Mouse (Mus musculus) MEL-GATA-1-ER (cell line): ENCODE data around the gene F830045P16Rik.
A peak's percentile ranks its signal among the peaks of the same experiment; 100 is the strongest.

Experiments
- DNase-seq: peaks from one replicate; pipeline ENCODE4 v3.0.0-alpha.2; 2012; ENCODE audit warnings: low read depth; ENCODE audit errors: extremely low read depth

Gene F830045P16Rik

GRCm38 (mm10) chr2:129536377-129536776 is at the start of gene F830045P16Rik:
Gene F830045P16Rik (minus strand): TSS chr2:129536602.
- DNase-seq, result no peak

DNA sequence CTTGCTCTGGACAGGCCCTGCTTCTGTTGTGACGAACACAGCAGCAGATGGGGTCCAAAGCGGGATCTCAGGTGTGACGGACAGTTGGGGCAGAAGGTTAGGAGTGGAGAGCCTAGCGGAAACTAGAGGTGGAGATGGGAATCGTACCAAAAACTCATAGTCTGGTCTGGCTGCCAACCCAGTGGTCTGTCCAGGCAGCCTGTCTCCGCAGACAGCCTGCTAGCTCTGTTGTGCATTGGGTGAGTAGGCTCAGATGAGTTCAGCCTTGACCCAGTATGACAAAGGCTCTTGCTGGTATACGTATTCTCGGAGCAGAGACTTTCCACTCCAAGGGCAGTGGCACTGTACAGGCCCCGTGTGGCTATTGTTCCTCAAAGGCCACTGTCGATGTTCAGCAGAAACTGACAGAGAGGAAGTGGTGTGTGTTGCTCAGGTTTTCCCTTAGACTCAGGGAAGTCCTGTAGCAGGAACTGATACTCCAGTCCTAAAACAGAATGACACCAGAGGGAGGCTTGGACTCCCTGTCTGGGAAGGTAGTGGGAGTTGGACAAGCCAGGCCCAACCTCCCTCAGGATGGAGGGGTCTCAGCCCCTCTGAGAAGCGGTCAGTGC is 49.6 kb upstream of the F830045P16Rik start:
- DNase-seq, result no peak

- no peak for DNase-seq
Measured at GRCm38 (mm10) chr2:129584905-129585304, 48.5 kb upstream of the F830045P16Rik start.

GRCm38 (mm10) chr2:129582261-129582660 is 45.9 kb upstream of the F830045P16Rik start:
- DNase-seq, result no peak

- DNase-seq, result no peak
Measured at GRCm38 (mm10) chr2:129581826-129582225, 45.4 kb upstream of the F830045P16Rik start.

GRCm38 (mm10) chr2:129580656-129581055 is 44.3 kb upstream of the F830045P16Rik start:
- no peak for DNase-seq

GRCm38 (mm10) chr2:129576611-129577447 is 40.4 kb upstream of the F830045P16Rik start:
- DNase-seq, result no peak

DNA sequence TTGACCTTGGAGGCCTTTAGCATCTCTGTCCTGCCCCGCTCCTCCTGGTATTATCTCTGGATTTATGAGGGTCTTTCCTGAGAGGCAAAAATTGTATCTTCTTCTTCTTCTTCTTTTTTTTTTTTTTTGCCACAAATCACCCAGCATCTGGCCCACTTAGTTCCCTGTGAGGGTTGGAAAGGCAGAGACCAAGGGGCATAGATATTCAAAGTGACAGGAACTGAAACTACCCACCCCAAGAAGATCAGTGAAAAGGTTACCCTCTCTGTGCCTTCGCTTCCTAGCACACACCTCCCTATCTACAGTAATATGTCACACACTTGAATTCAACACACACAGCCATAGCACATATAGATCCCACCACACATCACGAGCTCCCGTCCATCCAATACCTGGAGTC is 38.7 kb upstream of the F830045P16Rik start:
- no peak for DNase-seq

- no peak for DNase-seq
Measured at GRCm38 (mm10) chr2:129574395-129575046, 38.1 kb upstream of the F830045P16Rik start.

GRCm38 (mm10) chr2:129573701-129574273 is 37.4 kb upstream of the F830045P16Rik start:
- no peak for DNase-seq

- no peak for DNase-seq
Measured at GRCm38 (mm10) chr2:129569556-129569955, 33.2 kb upstream of the F830045P16Rik start.

- no peak for DNase-seq
Measured at GRCm38 (mm10) chr2:129569120-129569519, 32.7 kb upstream of the F830045P16Rik start.

DNA sequence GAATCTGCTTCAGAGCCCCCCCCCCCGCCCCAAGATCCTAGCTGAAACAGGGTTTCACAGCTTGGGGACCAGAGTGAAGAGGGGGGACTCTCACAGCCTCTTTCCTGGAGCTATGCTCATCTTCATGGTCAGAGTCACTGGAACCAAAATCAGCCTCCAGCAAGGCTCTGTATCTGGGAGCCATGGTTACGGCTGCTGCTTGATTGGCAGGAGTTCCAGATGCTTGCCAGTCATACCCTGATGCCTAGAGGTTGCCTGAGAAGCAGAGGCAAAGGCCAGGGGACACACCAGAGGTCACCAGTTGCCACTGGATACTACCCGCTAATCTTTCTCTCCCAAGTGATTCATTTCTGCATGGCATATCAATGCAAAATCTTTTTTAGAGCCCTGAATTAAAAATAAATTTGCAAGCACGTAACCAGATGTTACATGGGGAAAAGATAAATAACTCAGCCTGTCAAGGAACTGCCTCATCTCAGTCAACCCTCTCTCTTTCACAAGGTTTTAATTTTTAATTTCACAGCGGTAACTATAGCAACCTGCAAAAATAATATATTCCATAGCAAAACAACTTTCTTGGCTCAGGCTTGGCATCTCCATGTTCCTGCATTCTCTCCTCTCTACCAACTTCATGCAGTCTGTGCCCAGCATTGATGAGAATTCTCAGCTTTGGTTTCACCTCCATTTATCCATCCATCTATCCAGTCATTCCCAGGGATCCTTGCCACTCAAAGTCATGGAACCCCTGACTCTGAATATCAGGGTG is 27.7 kb upstream of the F830045P16Rik start:
- DNase-seq, result no peak

GRCm38 (mm10) chr2:129561796-129562195 is 25.4 kb upstream of the F830045P16Rik start:
- no peak for DNase-seq

GRCm38 (mm10) chr2:129558875-129559219 is 22.4 kb upstream of the F830045P16Rik start:
- DNase-seq, result no peak

DNA sequence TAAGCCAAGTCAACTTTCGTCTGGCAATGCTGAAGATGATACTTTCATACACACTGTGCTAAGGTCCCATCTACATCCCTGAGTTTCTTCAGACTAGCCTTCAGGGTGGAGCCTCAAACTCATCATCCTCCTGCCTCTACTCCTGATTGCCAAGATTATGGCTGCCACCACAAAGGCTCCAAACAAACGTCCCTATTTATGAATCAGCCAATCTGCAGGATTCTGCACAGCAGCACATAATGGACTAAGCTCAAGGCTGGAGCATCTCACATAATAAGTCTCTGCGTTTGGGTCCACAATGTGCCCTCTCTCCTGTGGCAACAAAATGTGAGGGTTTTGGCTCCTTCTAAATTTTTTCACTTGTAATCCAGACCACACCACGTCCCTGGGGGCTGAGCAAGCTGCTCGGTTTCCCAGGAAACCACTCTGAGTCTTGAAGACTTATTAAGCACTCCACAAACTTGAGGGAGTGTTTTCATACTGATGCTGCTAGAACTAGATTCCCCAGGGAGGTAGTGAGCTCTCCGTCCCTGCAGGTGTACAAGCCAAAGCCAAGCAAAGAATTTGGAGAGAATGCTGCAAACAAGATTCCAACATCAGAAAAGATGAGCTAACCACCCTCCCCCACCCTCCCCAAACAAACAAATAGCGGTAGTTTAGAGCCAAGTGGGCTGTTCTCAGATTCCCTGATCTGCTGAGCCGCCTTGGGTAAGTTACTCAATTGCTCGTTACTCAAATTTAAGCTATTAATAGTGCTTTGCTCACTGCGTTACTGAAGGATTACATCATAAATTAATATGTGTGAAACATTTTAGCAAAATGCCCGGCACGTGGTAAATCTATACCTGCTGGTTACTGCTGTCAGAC is 21.8 kb upstream of the F830045P16Rik start:
- DNase-seq, result no peak

DNA sequence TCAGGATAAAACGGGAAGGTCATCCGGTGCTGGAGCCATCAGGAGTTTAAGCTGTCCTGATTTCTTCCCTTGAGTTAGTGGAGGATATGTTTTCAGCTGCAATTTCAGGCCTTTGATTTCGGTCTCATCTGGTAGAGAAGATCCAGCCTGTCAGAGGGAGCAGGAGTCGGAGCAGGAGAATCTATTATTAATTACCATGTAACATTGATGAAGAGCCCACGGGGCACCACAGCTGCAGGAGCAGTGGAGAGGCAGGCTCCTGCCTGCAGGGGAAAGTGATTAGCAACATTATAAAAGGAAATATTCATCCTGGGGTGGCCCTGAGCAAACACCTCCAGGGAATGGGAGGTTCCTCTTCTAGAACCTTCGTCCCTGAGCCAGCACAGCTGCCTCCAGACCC is 19.7 kb upstream of the F830045P16Rik start:
- no peak for DNase-seq

DNA sequence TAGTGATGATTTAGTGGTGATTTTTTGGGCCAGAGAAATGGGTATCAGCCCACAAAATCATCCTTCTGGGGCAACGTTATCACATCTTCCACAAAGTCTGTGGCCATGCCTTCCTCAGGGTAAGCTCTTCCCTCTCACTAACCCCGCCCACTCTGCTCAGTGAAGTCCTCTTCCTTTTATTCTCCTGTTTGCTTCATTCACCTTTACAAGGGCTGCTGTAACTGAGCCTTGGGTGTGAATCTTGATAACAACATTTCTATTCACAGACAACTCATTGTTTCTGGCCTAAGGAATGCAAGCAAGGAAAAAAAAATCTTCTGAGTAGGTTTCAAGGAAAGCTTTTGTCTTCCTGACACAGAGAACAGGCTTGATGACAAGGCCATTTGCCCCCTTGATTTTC is 14.4 kb upstream of the F830045P16Rik start:
- no peak for DNase-seq

GRCm38 (mm10) chr2:129549537-129550135 is 13.2 kb upstream of the F830045P16Rik start:
- no peak for DNase-seq

- peak; percentile 4 for DNase-seq
Measured at GRCm38 (mm10) chr2:129546772-129547171, 10.4 kb upstream of the F830045P16Rik start.
